Mouse (Mus musculus) megakaryocyte-erythroid progenitor cell, adult 5-6 weeks (primary cell): ENCODE results near the gene Ndufs7. TPM values are rescaled to one million over a fixed set of nuclear protein-coding genes. Genes with fewer than 3 reads are reported as not detected.

Experiments used
- ATAC-seq: replicated peaks from 2 replicates; pipeline ENCODE4 v1.8.0; 2016; ENCODE audit warnings: mild to moderate bottlenecking, inconsistent platforms; ENCODE audit not compliant: severe bottlenecking, poor library complexity, low FRiP score, low TSS enrichment
- total RNA-seq, 2 experiments: library from RNA; stranded (forward) in 1 of 2; stranded (reverse) in 1 of 2; fragments of 200-1000, 215-1000 nt in 1 of 2; fragments of >200 nt in 1 of 2; fragmentation: Nextera tagmentation in 1 of 2; gene quantifications; 2 replicates each; pipeline ENCODE4 v1.2.3; 2014 to 2017

The Ndufs7 gene
- total RNA-seq, 2 experiments from 2014 or later, result 168 to 302 TPM

- no peak for ATAC-seq
These were observed 53.6 kb downstream of the Ndufs7 start for GRCm38 (mm10) chr10:80302471-80302881.

GRCm38 (mm10) chr10:80304458-80304857 is 55.5 kb downstream of the Ndufs7 start:
- ATAC-seq, result 0 out of 2 replicates have a peak, but pooled peaks have one; percentile 1

- ATAC-seq, result peak; percentile 90
These were observed 55.9 kb downstream of the Ndufs7 start for GRCm38 (mm10) chr10:80304862-80305261.

Other genes starting within 250 kb of the Ndufs7 start
- 76.2 and 103 TPM in 2 replicates for gene Arhgap45, start 232.5 kb upstream of the Ndufs7 start, total RNA-seq (2014; fragmentation: Nextera tagmentation)
- gene Arhgap45, start 232.5 kb upstream of the Ndufs7 start, total RNA-seq (2017), result 52.8 and 64.4 TPM in 2 replicates
- gene Polr2e, start 209.3 kb upstream of the Ndufs7 start, total RNA-seq (2014; fragmentation: Nextera tagmentation), result 145 and 157 TPM in 2 replicates
- gene Polr2e, start 209.3 kb upstream of the Ndufs7 start, total RNA-seq (2017), result 142 and 150 TPM in 2 replicates
- gene Gpx4, start 202.0 kb upstream of the Ndufs7 start, total RNA-seq (2014; fragmentation: Nextera tagmentation), result 566 and 603 TPM in 2 replicates
- 483 and 498 TPM in 2 replicates for gene Gpx4, start 202.0 kb upstream of the Ndufs7 start, total RNA-seq (2017)
- 34.4 and 39.7 TPM in 2 replicates for gene Sbno2, start 143.6 kb upstream of the Ndufs7 start, total RNA-seq (2014; fragmentation: Nextera tagmentation)
- gene Sbno2, start 143.6 kb upstream of the Ndufs7 start, total RNA-seq (2017), result 12.1 and 12.9 TPM in 2 replicates
- gene Stk11, start 133.3 kb upstream of the Ndufs7 start, total RNA-seq (2014; fragmentation: Nextera tagmentation), result 152 and 213 TPM in 2 replicates
- gene Stk11, start 133.3 kb upstream of the Ndufs7 start, total RNA-seq (2017), result 116 and 174 TPM in 2 replicates
- gene Atp5d, start 110.5 kb upstream of the Ndufs7 start, total RNA-seq (2014; fragmentation: Nextera tagmentation), result 282 and 325 TPM in 2 replicates
- gene Atp5d, start 110.5 kb upstream of the Ndufs7 start, total RNA-seq (2017), result 29.3 and 49.3 TPM in 2 replicates
- gene Cbarp, start 108.3 kb upstream of the Ndufs7 start, total RNA-seq (2014; fragmentation: Nextera tagmentation), result 5.2 and 10.5 TPM in 2 replicates
- gene Cbarp, start 108.3 kb upstream of the Ndufs7 start, total RNA-seq (2017), result 3.7 TPM in 1 of 2 replicates, not detected in the other
- gene Midn, start 100.8 kb upstream of the Ndufs7 start, total RNA-seq (2014; fragmentation: Nextera tagmentation), result 30.9 and 34.0 TPM in 2 replicates
- 9.4 and 10.5 TPM in 2 replicates for gene Midn, start 100.8 kb upstream of the Ndufs7 start, total RNA-seq (2017)
- 31.5 and 44.0 TPM in 2 replicates for gene Cirbp, start 83.1 kb upstream of the Ndufs7 start, total RNA-seq (2014; fragmentation: Nextera tagmentation)
- 30.8 and 73.1 TPM in 2 replicates for gene Cirbp, start 83.1 kb upstream of the Ndufs7 start, total RNA-seq (2017)
- 14.2 and 22.9 TPM in 2 replicates for gene 1600002K03Rik, start 76.2 kb upstream of the Ndufs7 start, total RNA-seq (2014; fragmentation: Nextera tagmentation)
- gene 1600002K03Rik, start 76.2 kb upstream of the Ndufs7 start, total RNA-seq (2017), result 25.4 and 27.8 TPM in 2 replicates
- 0.40 TPM in 1 of 2 replicates, not detected in the other for gene Efna2, start 69.6 kb upstream of the Ndufs7 start, total RNA-seq (2014; fragmentation: Nextera tagmentation)
- gene Efna2, start 69.6 kb upstream of the Ndufs7 start, total RNA-seq (2017), result 0.80 TPM in 1 of 2 replicates, not detected in the other
- 60.8 and 124 TPM in 2 replicates for gene Mum1, start 22.7 kb upstream of the Ndufs7 start, total RNA-seq (2014; fragmentation: Nextera tagmentation)
- gene Mum1, start 22.7 kb upstream of the Ndufs7 start, total RNA-seq (2017), result 44.2 and 49.0 TPM in 2 replicates
- 1.2 and 1.7 TPM in 2 replicates for gene Gamt, start 11.9 kb downstream of the Ndufs7 start, total RNA-seq (2014; fragmentation: Nextera tagmentation)
- 2.1 and 3.0 TPM in 2 replicates for gene Gamt, start 11.9 kb downstream of the Ndufs7 start, total RNA-seq (2017)
- 152 and 163 TPM in 2 replicates for gene Dazap1, start 12.4 kb downstream of the Ndufs7 start, total RNA-seq (2014; fragmentation: Nextera tagmentation)
- gene Dazap1, start 12.4 kb downstream of the Ndufs7 start, total RNA-seq (2017), result 269 and 335 TPM in 2 replicates
- 4,307 and 4,493 TPM in 2 replicates for gene Rps15, start 43.3 kb downstream of the Ndufs7 start, total RNA-seq (2014; fragmentation: Nextera tagmentation)
- 2,815 and 2,969 TPM in 2 replicates for gene Rps15, start 43.3 kb downstream of the Ndufs7 start, total RNA-seq (2017)
- gene Apc2, start 46.9 kb downstream of the Ndufs7 start, total RNA-seq (2014; fragmentation: Nextera tagmentation), result 0.07 TPM in 1 of 2 replicates, not detected in the other
- not detected in 2 replicates for gene Apc2, start 46.9 kb downstream of the Ndufs7 start, total RNA-seq (2017)
- gene 2310011J03Rik, start 71.4 kb downstream of the Ndufs7 start, total RNA-seq (2014; fragmentation: Nextera tagmentation), result 34.1 and 50.4 TPM in 2 replicates
- 16.6 and 21.3 TPM in 2 replicates for gene 2310011J03Rik, start 71.4 kb downstream of the Ndufs7 start, total RNA-seq (2017)
- gene Pcsk4, start 80.4 kb downstream of the Ndufs7 start, total RNA-seq (2014; fragmentation: Nextera tagmentation), result 16.1 and 23.0 TPM in 2 replicates
- gene Pcsk4, start 80.4 kb downstream of the Ndufs7 start, total RNA-seq (2017), result 1.6 and 2.6 TPM in 2 replicates
- gene Reep6, start 80.8 kb downstream of the Ndufs7 start, total RNA-seq (2014; fragmentation: Nextera tagmentation), result 23.1 and 23.7 TPM in 2 replicates
- gene Reep6, start 80.8 kb downstream of the Ndufs7 start, total RNA-seq (2017), result 2.7 and 6.8 TPM in 2 replicates
- gene Adamtsl5, start 99.3 kb downstream of the Ndufs7 start, total RNA-seq (2014; fragmentation: Nextera tagmentation), result 1.5 and 3.3 TPM in 2 replicates
- 0.30 and 2.3 TPM in 2 replicates for gene Adamtsl5, start 99.3 kb downstream of the Ndufs7 start, total RNA-seq (2017)
- gene Plk5, start 107.3 kb downstream of the Ndufs7 start, total RNA-seq (2014; fragmentation: Nextera tagmentation), result 0.79 TPM in 1 of 2 replicates, not detected in the other
- not detected in 2 replicates for gene Plk5, start 107.3 kb downstream of the Ndufs7 start, total RNA-seq (2017)
- gene Mex3d, start 138.5 kb downstream of the Ndufs7 start, total RNA-seq (2014; fragmentation: Nextera tagmentation), result 8.0 and 9.1 TPM in 2 replicates
- 13.0 and 14.7 TPM in 2 replicates for gene Mex3d, start 138.5 kb downstream of the Ndufs7 start, total RNA-seq (2017)
- 105 and 113 TPM in 2 replicates for gene Mbd3, start 150.4 kb downstream of the Ndufs7 start, total RNA-seq (2014; fragmentation: Nextera tagmentation)
- 80.0 and 93.8 TPM in 2 replicates for gene Mbd3, start 150.4 kb downstream of the Ndufs7 start, total RNA-seq (2017)
- gene Uqcr11, start 157.7 kb downstream of the Ndufs7 start, total RNA-seq (2014; fragmentation: Nextera tagmentation), result 485 and 702 TPM in 2 replicates
- 241 and 254 TPM in 2 replicates for gene Uqcr11, start 157.7 kb downstream of the Ndufs7 start, total RNA-seq (2017)
- 154 and 175 TPM in 2 replicates for gene Tcf3, start 184.5 kb downstream of the Ndufs7 start, total RNA-seq (2014; fragmentation: Nextera tagmentation)
- 57.9 and 99.8 TPM in 2 replicates for gene Tcf3, start 184.5 kb downstream of the Ndufs7 start, total RNA-seq (2017)
- gene Onecut3, start 245.7 kb downstream of the Ndufs7 start, total RNA-seq (2014; fragmentation: Nextera tagmentation), result not detected in 2 replicates
- not detected in 2 replicates for gene Onecut3, start 245.7 kb downstream of the Ndufs7 start, total RNA-seq (2017)